Mouse (Mus musculus): ENCODE measurements around the gene Polr3gl.

DNA sequence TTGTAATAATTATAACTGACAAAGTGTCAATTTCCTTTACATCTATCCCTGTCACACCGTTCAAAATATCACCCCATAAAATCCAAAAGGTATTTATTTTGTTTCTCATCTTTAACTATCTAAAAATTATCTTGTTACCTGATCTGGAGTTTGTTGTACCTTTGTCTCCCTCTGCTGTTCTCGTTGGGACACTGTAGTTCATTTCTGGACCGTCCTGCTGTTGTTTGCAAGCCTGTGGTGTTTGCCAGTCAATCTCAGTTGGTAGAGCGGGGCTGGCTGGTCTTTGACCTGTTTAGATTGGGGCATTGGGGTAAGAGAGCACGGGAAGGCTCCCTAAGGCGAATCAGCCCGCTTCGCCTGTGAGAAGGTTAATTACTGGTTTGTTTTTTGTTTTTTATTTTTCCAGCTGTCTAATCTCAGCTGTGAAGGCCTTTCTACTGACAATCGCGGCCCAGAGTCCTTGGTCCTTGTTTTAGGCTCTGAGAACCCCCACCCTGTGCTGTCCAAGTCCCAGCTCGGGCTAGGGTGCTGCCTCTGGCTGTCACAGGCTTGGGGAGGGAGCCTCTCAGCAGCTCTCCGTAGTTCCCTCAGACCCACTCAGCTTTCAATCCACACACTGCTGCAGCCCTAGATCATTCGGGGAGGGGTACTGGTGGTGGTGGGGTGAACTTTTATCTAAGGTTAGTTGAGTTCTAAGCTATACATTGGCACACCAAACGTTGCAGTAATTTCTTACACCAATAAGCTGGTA is 52.5 kb downstream of the Polr3gl start:
- TF ChIP-seq GATA1 (IDR thresholded peaks at IDR 0.05; ENCODE audit: low read length) (no peak), TAL1 (IDR thresholded peaks at IDR 0.05; ENCODE audit: low read length) (no peak)
